ENCODE assay signal across 8 mouse cellular contexts in the genomic region with DNA sequence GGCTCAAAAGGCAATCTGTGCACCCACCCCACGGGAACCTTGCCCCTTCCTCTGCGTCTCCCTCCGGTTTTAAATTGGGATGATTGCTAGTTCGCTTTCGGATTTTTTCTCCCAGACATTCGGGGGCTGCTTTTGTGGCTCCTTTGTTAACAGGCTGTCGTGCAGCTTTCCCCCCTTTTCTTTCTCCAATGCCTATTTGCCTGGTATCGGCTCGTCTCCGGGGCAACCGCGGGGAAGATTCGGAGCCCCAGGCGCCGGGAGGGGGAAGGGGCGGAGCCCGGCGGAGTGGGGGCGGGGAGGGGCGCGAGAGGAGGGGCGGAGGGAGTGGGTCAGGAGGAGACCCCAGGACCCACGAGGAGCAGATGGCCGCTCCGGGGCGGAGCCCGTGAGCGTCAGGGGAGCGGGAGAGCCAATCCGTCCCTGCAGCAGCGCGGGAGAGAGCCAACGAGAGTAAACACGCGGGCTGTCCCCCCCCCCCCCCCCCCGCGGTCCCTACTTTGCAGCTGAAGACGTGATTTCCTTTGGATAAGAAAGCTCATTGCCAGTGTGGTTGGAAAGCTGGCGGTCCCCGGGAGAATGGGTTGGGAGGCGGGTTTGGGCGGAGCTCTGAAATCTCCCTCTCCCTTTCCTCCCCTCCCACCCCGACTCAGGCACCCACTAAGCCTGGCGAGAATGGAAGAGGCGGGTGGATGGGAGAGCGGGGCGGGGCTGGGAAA. TPM values are rescaled to one million over a fixed set of nuclear protein-coding genes. Genes with fewer than 3 reads are reported as not detected.
DNase-seq lines count a peak whose midpoint lies in the region; ATAC-seq and TF ChIP-seq lines count a peak whose summit lies in the region.

No protein-coding gene starts in this region.

- ATAC-seq in embryonic facial prominence, embryonic 11.5 days (replicated peaks; ENCODE audit: insufficient number of reproducible peaks, low FRiP score, low TSS enrichment, low read depth): peak; percentile 95
- ATAC-seq in limb, embryonic 12.5 days (ENCODE audit: insufficient number of reproducible peaks, insufficient read depth, low FRiP score, low TSS enrichment, low read depth): peak; percentile 93
- ATAC-seq in midbrain, embryonic 14.5 days (ENCODE audit: low FRiP score, low TSS enrichment): peak; percentile 90

- WGBS in embryonic facial prominence, embryonic 11.5 days: 1% methylated on average over 41 of the region's 47 CpGs
- WGBS in heart, adult 2 months: 2% methylated on average over 45 of the region's 47 CpGs
- WGBS in limb, embryonic 12.5 days: under 1% methylated on average over 44 of the region's 47 CpGs
- WGBS in midbrain, embryonic 14.5 days: under 1% methylated on average over 44 of the region's 47 CpGs

- H3K79me2 ChIP-seq in heart, adult 2 months (replicated peaks; ENCODE audit: control insufficient read depth, insufficient read depth, low read length): no peaks in the 10 kb centered on the region; the same call in 1 of the 2 replicates

- TF ChIP-seq EP300 in heart, adult 2 months (IDR thresholded peaks at IDR 0.05; ENCODE audit: insufficient read depth, low read depth, low read length): no peak

- H3K36me3 ChIP-seq in embryonic facial prominence, embryonic 11.5 days (replicated peaks; ENCODE audit: control insufficient read depth, insufficient read depth, low read depth, low read length): peaks cover 8% of the 10 kb centered on the region
- no peaks in the 10 kb centered on the region for H3K36me3 ChIP-seq in heart, adult 2 months (ENCODE audit: control insufficient read depth, insufficient read depth, low read length)
- peaks cover 8% of the 10 kb centered on the region for H3K36me3 ChIP-seq in limb, embryonic 12.5 days
- peaks cover 9% of the 10 kb centered on the region for H3K36me3 ChIP-seq in midbrain, embryonic 14.5 days (ENCODE audit: control insufficient read depth, insufficient read depth, low read length)

- peak overlapping the region; percentile 99 for H3K4me3 ChIP-seq in embryonic facial prominence, embryonic 11.5 days (ENCODE audit: low read depth, low read length)
- H3K4me3 ChIP-seq in heart, adult 2 months: peak overlapping the region; percentile 68
- H3K4me3 ChIP-seq in limb, embryonic 12.5 days (replicated peaks): peak overlapping the region; percentile 98
- peak overlapping the region; percentile 99 for H3K4me3 ChIP-seq in midbrain, embryonic 14.5 days (replicated peaks; ENCODE audit: low read depth, low read length)

- no peaks in the 10 kb centered on the region for H3K9me3 ChIP-seq in embryonic facial prominence, embryonic 11.5 days (replicated peaks; ENCODE audit: control insufficient read depth, low read length)
- H3K9me3 ChIP-seq in limb, embryonic 12.5 days: no peaks in the 10 kb centered on the region
- no peaks in the 10 kb centered on the region for H3K9me3 ChIP-seq in midbrain, embryonic 14.5 days (ENCODE audit: control insufficient read depth, low read length)

- H3K4me2 ChIP-seq in embryonic facial prominence, embryonic 11.5 days (ENCODE audit: low read depth, low read length): peak overlapping the region; percentile 75
- peak overlapping the region; percentile 76 for H3K4me2 ChIP-seq in limb, embryonic 12.5 days
- H3K4me2 ChIP-seq in midbrain, embryonic 14.5 days (ENCODE audit: low read length): peak overlapping the region; percentile 67

- H3K4me1 ChIP-seq in embryonic facial prominence, embryonic 11.5 days (ENCODE audit: control insufficient read depth, insufficient read depth, low read length): no peaks in the 10 kb centered on the region
- H3K4me1 ChIP-seq in heart, adult 2 months (ENCODE audit: control insufficient read depth, insufficient read depth, low read length): peaks cover 3% of the 10 kb centered on the region
- H3K4me1 ChIP-seq in limb, embryonic 12.5 days (replicated peaks): peaks cover 4% of the 10 kb centered on the region; the same call in 1 of the 2 replicates
- 0 out of 2 replicates have a peak, but pooled peaks cover 5% of the 10 kb centered on the region for H3K4me1 ChIP-seq in midbrain, embryonic 14.5 days (ENCODE audit: control insufficient read depth, insufficient read depth, low read length)

- intact Hi-C loops in heart, adult 2 months (cut with DNase I): loop anchor here (5.0 kb wide), 2 partner anchors 51 to 91 kb away; no protein-coding TSS in a partner anchor

- H3K27me3 ChIP-seq in embryonic facial prominence, embryonic 11.5 days (ENCODE audit: control insufficient read depth, insufficient read depth, low read length): no peaks in the 10 kb centered on the region
- no peaks in the 10 kb centered on the region for H3K27me3 ChIP-seq in heart, adult 2 months (ENCODE audit: control insufficient read depth, insufficient read depth, low read length)
- no peaks in the 10 kb centered on the region for H3K27me3 ChIP-seq in limb, embryonic 12.5 days
- no peaks in the 10 kb centered on the region for H3K27me3 ChIP-seq in midbrain, embryonic 14.5 days (ENCODE audit: control insufficient read depth, insufficient read depth, low read length)

- TF ChIP-seq POLR2A in heart, adult 2 months (IDR thresholded peaks at IDR 0.05; ENCODE audit: insufficient read depth, low read depth, low read length): peak; percentile 18; the same call in 1 of the 2 replicates

- TF ChIP-seq CTCF in heart, adult 2 months (IDR thresholded peaks at IDR 0.05): no peak

- peak overlapping the region; percentile 99 for H3K9ac ChIP-seq in embryonic facial prominence, embryonic 11.5 days (replicated peaks; ENCODE audit: low read length)
- H3K9ac ChIP-seq in heart, adult 2 months (ENCODE audit: low read depth, low read length): peak overlapping the region; percentile 63
- H3K9ac ChIP-seq in limb, embryonic 12.5 days (replicated peaks): peak overlapping the region; percentile 76
- peak overlapping the region; percentile 100 for H3K9ac ChIP-seq in midbrain, embryonic 14.5 days (replicated peaks; ENCODE audit: low read length)

- DNase-seq in adrenal gland, postnatal 4 days (ENCODE audit: low spot score in 2 of 2): peak; percentile 61 to 72
- peak; percentile 97 for DNase-seq in embryonic facial prominence, embryonic 11.5 days (ENCODE audit: low spot score)
- peak; percentile 89 to 93 for DNase-seq in heart, adult 2 months
- peak; percentile 79 for DNase-seq in kidney, adult 9 months
- DNase-seq in midbrain, embryonic 14.5 days: peak; percentile 97
- peak; percentile 29 to 60 for DNase-seq in spleen, postnatal 10 days (ENCODE audit: low spot score in 2 of 2)
- no peak for DNase-seq in c-Kit-positive CD71-positive TER-119-positive erythroid progenitor cells, embryonic 14.5 days (ENCODE audit: low spot score)

- H3K27ac ChIP-seq in embryonic facial prominence, embryonic 11.5 days (replicated peaks; ENCODE audit: low read depth, low read length): peak overlapping the region; percentile 99
- peak overlapping the region; percentile 98 for H3K27ac ChIP-seq in heart, adult 2 months
- H3K27ac ChIP-seq in limb, embryonic 12.5 days: peak overlapping the region; percentile 99
- H3K27ac ChIP-seq in midbrain, embryonic 14.5 days (replicated peaks; ENCODE audit: low read depth, low read length): peak overlapping the region; percentile 100

RNA-seq across cellular contexts. Expression of a gene that starts 2.2 kb away (rescaled TPM):
- total RNA-seq in adrenal gland, postnatal 4 days (2021): 100 to 1,000 TPM; 205 to 211 TPM
- 300 and 341 TPM in 2 replicates for polyA plus RNA-seq in embryonic facial prominence, embryonic 11.5 days (2014; fragmentation: Nextera tagmentation; extraction: Ambion mirVana)
- total RNA-seq in heart, adult 2 months (2021): 10 to 100 TPM; 26.3 to 32.7 TPM
- 9.7 and 15.8 TPM in 2 replicates for polyA plus RNA-seq in heart, adult 2 months (2012; rRNA removed)
- 182 and 199 TPM in 2 replicates for polyA plus RNA-seq in limb, embryonic 12.5 days (2016; fragmentation: Nextera tagmentation; extraction: Ambion mirVana)
- 403 and 415 TPM in 2 replicates for polyA plus RNA-seq in midbrain, embryonic 14.5 days (2014; fragmentation: Nextera tagmentation; extraction: Ambion mirVana)

Comparison
In these comparisons a context has a peak if more than half of its experiments do, and no peak if none do; other contexts are left out.
1. RNA of a gene that starts 2.2 kb away (polyA plus RNA-seq): 403 to 415 TPM in midbrain, embryonic 14.5 days, 300 to 341 TPM in embryonic facial prominence, embryonic 11.5 days and 182 to 199 TPM in limb, embryonic 12.5 days; 9.7 to 15.8 TPM in heart, adult 2 months; every median in the first group is over 10 times any median in the second.
2. Peak in every context shown above with its lines, with median percentiles within 50 percentile points of each other: ATAC-seq, H3K27ac ChIP-seq, H3K4me2 ChIP-seq, H3K4me3 ChIP-seq and H3K9ac ChIP-seq.